Mouse (Mus musculus) heart, embryonic 15.5 days (tissue): ENCODE measurements around the gene Dlk1. TPM values are rescaled to one million over a fixed set of nuclear protein-coding genes. Genes with fewer than 3 reads are reported as not detected.

Source experiments
- ATAC-seq: fragments of 200-750 bp; cut with Nextera tagmentation; replicated peaks from 2 replicates; pipeline ENCODE4 v1.8.0; 2017; ENCODE audit warnings: low read depth, moderate TSS enrichment; ENCODE audit not compliant: insufficient number of reproducible peaks, insufficient read depth, low FRiP score
- H3K27ac ChIP-seq: fragments of 300-500 bp; sonication (generic); 2 replicates; pipeline ENCODE4 v1.5.1; 2015; ENCODE audit warnings: mild to moderate bottlenecking, inconsistent platforms
- H3K27me3 ChIP-seq: fragments of 300-500 bp; sonication (generic); 2 replicates; pipeline ENCODE4 v1.6.1; 2015; ENCODE audit warnings: inconsistent platforms
- H3K36me3 ChIP-seq: fragments of 300-500 bp; sonication (generic); 2 replicates; pipeline ENCODE4 v1.6.1; 2015; ENCODE audit warnings: mild to moderate bottlenecking, inconsistent platforms
- H3K4me1 ChIP-seq: fragments of 300-500 bp; sonication (generic); replicated peaks from 2 replicates; pipeline ENCODE4 v1.6.1; 2015; ENCODE audit warnings: inconsistent platforms
- H3K4me2 ChIP-seq: fragments of 300-500 bp; sonication (generic); 2 replicates; pipeline ENCODE4 v1.6.1; 2015; ENCODE audit warnings: inconsistent platforms, mild to moderate bottlenecking, moderate library complexity
- H3K4me3 ChIP-seq: fragments of 300-500 bp; sonication (generic); 2 replicates; pipeline ENCODE4 v1.5.1; 2015; ENCODE audit warnings: mild to moderate bottlenecking, inconsistent platforms
- H3K9ac ChIP-seq: fragments of 300-500 bp; sonication (generic); 2 replicates; pipeline ENCODE4 v1.6.1; 2015; ENCODE audit warnings: mild to moderate bottlenecking, inconsistent platforms
- H3K9me3 ChIP-seq: fragments of 300-500 bp; sonication (generic); replicated peaks from 2 replicates; pipeline ENCODE4 v1.6.1; 2016; ENCODE audit warnings: inconsistent platforms
- WGBS: fragments of 180-500 bp; shearing (Covaris S2); methylation state at CpG from one replicate; pipeline ENCODE4 v1.1.7; 2015; ENCODE audit warnings: mixed read lengths; 5-methylcytosine and 5-hydroxymethylcytosine counted together
- polyA plus RNA-seq: library from polyadenylated mRNA; unstranded; fragments of >200 nt; fragmentation: Nextera tagmentation; extraction: Ambion mirVana; gene quantifications from 2 replicates; pipeline ENCODE4 v1.2.1, GENCODE M21; 2015

Gene Dlk1
- polyA plus RNA-seq, 1 experiment from 2014 or later: 131 TPM

DNA sequence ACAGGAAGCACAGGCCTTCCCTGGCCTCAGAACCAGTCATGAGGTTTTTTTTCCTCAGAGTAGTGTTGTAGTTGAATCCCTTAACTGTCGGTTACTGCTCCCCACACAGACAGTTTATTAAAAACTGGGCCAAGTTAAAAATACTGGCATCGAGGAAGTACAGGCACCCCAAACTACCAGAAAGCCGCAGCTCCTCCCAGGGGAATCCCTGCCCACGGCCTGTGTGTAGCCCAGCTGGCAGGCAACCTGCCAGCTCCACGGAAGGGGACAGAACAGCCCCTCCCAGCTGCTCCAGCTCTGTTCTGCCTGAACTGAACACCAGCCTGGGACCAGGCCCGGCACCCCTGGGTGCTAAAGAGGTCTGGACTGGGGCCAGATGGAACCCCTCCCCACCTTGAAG lies 11.3 kb upstream of the Dlk1 start:
- ATAC-seq: no peak
- peaks cover 64% of the 10 kb centered on the region for H3K4me1 ChIP-seq
- H3K9me3 ChIP-seq: no peaks in the 10 kb centered on the region
- H3K36me3 ChIP-seq: no peaks in the 10 kb centered on the region
- no peak overlapping the region for H3K27ac ChIP-seq
- WGBS: 26% methylated on average over 6 of the region's 6 CpGs
- no peak overlapping the region for H3K4me2 ChIP-seq
- H3K4me3 ChIP-seq: no peak overlapping the region
- no peak overlapping the region; the same call in 1 of the 2 replicates for H3K9ac ChIP-seq
- H3K27me3 ChIP-seq: peaks cover 11% of the 10 kb centered on the region

DNA sequence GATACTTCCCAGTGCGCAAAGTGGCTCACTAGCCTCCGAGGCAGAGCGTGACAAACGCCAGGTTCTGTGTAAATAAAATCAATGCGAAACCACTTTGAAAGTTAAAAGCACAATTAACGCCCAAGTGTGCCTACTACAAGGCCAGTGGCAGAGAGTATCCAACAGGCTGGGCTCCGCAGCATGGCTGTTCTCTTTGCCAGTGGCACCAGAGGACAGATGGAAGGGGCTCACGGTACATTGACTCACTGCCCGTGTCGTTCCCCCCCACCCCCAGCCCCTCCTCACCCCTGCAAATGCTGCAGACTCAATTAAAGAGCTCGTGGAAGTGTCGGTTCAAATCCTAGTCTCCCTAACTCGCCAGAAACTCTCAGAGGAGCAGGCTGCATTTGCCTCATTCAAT lies 10.5 kb upstream of the Dlk1 start:
- Histone ChIP-seq H3K4me3 (no peak overlapping the region), H3K9me3 (no peaks in the 10 kb centered on the region), H3K9ac (no peak overlapping the region), H3K4me1 (peaks cover 61% of the 10 kb centered on the region), H3K36me3 (no peaks in the 10 kb centered on the region), H3K27me3 (peaks cover 11% of the 10 kb centered on the region), H3K4me2 (no peak overlapping the region), H3K27ac (no peak overlapping the region)
- ATAC-seq: no peak
- 63% methylated on average over 13 of the region's 13 CpGs for WGBS

- peaks cover 51% of the 10 kb centered on the region for H3K4me1 ChIP-seq
- no peak overlapping the region for H3K4me2 ChIP-seq
- H3K9ac ChIP-seq: no peak overlapping the region
- H3K36me3 ChIP-seq: no peaks in the 10 kb centered on the region
- no peaks in the 10 kb centered on the region for H3K9me3 ChIP-seq
- H3K27me3 ChIP-seq: peaks cover 20% of the 10 kb centered on the region
- no peak for ATAC-seq
- H3K4me3 ChIP-seq: no peak overlapping the region
- no peak overlapping the region for H3K27ac ChIP-seq
- 42% methylated on average over 3 of the region's 3 CpGs for WGBS
Measured at GRCm38 (mm10) chr12:109443276-109443675, 9.3 kb upstream of the Dlk1 start.

GRCm38 (mm10) chr12:109444999-109445398 lies 7.6 kb upstream of the Dlk1 start:
- peaks cover 29% of the 10 kb centered on the region for H3K27me3 ChIP-seq
- no peak for ATAC-seq
- 88% methylated on average over 5 of the region's 5 CpGs for WGBS
- H3K9ac ChIP-seq: no peak overlapping the region
- no peak overlapping the region for H3K27ac ChIP-seq
- no peak overlapping the region for H3K4me3 ChIP-seq
- no peaks in the 10 kb centered on the region for H3K36me3 ChIP-seq
- H3K4me2 ChIP-seq: no peak overlapping the region
- no peaks in the 10 kb centered on the region for H3K9me3 ChIP-seq
- peaks cover 43% of the 10 kb centered on the region for H3K4me1 ChIP-seq

DNA sequence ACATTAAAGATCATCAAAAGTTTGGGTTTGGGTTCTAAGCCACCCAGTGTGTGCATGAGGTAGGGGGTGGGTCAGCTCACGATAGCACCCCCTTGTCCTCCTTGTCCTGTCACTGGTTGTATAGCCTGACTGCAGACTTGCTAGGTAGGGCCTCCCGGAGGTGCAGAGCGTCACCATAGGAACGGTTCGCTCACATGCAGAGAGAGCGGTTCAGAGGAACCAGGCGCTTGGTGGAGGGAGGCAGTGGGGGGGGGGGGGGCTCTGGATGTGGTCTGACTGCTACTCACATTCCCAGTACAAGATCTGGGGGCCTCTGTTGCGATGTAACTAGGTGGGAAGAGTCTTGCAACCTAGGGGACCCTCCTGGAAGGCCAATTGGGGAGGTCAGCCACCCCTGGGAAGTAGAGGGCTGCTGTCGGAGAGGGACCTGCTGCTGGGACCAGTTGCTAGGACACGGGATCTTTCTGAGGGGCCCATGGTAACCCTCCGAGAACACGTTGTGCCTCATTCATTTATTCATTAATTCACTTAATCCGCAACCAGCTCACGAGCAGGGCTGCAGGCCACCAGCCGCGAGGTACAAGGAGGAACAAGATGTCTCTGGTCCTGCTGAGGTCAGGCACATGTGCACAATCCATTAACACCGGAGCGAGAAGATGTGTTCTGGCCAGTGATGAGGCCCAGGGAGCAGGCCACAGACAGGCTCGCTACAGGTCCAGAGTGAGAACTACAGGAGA lies 7.0 kb upstream of the Dlk1 start:
- H3K4me1 ChIP-seq: peaks cover 44% of the 10 kb centered on the region
- 19% methylated on average over 19 of the region's 19 CpGs for WGBS
- peaks cover 34% of the 10 kb centered on the region for H3K27me3 ChIP-seq
- 0 out of 2 replicates have a peak overlapping the region, but pooled peaks have one; percentile 11 for H3K4me3 ChIP-seq
- H3K9me3 ChIP-seq: no peaks in the 10 kb centered on the region
- peak overlapping the region; percentile 48 for H3K4me2 ChIP-seq
- H3K36me3 ChIP-seq: no peaks in the 10 kb centered on the region
- H3K9ac ChIP-seq: no peak overlapping the region
- H3K27ac ChIP-seq: no peak overlapping the region
- peak; percentile 49; the same call in 1 of the 2 replicates for ATAC-seq

DNA sequence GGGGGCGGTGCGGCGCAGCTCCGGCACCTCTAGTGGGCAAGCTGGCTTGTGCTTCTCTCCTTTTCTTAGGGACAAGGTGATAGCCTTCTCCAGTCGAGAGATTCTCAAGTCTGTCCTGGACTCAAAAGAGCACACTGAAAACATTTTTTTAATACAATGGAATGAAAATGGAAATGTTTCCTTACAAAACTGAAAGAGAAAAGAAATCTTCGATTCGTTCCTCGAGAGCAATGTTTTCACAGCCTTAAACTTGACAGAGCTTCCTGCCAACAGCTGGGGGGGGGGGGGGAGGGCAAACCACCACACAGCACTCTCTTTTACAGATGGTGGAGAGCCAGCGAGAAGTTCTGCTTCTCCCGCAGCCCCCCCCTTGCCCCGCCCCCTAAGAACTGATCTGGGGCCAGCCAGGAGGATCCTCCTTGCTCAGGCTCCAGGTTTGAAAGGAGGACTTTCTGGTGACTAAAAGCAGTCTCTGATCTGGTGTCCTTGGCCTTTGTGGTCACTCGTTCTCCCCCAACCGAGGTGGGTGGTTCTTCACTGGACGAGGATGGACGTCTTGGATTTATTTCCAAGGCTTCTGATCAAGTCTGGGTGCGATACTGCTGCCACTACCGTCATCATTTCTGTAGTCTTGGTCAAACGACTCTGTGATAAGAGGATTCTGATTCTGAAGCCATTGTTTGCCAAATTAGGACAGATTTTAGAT lies 6.2 kb upstream of the Dlk1 start:
- H3K4me3 ChIP-seq: peak overlapping the region; percentile 11; the same call in 1 of the 2 replicates
- H3K27ac ChIP-seq: no peak overlapping the region
- 14% methylated on average over 18 of the region's 18 CpGs for WGBS
- no peak for ATAC-seq
- H3K9ac ChIP-seq: no peak overlapping the region
- peaks cover 38% of the 10 kb centered on the region for H3K4me1 ChIP-seq
- peak overlapping the region; percentile 48 for H3K4me2 ChIP-seq
- no peaks in the 10 kb centered on the region for H3K36me3 ChIP-seq
- H3K27me3 ChIP-seq: peaks cover 42% of the 10 kb centered on the region
- no peaks in the 10 kb centered on the region for H3K9me3 ChIP-seq

- no peaks in the 10 kb centered on the region for H3K36me3 ChIP-seq
- 2% methylated on average over 29 of the region's 30 CpGs for WGBS
- peak overlapping the region; percentile 43 for H3K4me3 ChIP-seq
- H3K4me1 ChIP-seq: peaks cover 39% of the 10 kb centered on the region
- ATAC-seq: no peak
- H3K27me3 ChIP-seq: peaks cover 68% of the 10 kb centered on the region
- H3K4me2 ChIP-seq: peak overlapping the region; percentile 82
- H3K27ac ChIP-seq: no peak overlapping the region
- H3K9me3 ChIP-seq: no peaks in the 10 kb centered on the region
- H3K9ac ChIP-seq: peak overlapping the region; percentile 44
Measured at GRCm38 (mm10) chr12:109449421-109450411, 2.9 kb upstream of the Dlk1 start.

DNA sequence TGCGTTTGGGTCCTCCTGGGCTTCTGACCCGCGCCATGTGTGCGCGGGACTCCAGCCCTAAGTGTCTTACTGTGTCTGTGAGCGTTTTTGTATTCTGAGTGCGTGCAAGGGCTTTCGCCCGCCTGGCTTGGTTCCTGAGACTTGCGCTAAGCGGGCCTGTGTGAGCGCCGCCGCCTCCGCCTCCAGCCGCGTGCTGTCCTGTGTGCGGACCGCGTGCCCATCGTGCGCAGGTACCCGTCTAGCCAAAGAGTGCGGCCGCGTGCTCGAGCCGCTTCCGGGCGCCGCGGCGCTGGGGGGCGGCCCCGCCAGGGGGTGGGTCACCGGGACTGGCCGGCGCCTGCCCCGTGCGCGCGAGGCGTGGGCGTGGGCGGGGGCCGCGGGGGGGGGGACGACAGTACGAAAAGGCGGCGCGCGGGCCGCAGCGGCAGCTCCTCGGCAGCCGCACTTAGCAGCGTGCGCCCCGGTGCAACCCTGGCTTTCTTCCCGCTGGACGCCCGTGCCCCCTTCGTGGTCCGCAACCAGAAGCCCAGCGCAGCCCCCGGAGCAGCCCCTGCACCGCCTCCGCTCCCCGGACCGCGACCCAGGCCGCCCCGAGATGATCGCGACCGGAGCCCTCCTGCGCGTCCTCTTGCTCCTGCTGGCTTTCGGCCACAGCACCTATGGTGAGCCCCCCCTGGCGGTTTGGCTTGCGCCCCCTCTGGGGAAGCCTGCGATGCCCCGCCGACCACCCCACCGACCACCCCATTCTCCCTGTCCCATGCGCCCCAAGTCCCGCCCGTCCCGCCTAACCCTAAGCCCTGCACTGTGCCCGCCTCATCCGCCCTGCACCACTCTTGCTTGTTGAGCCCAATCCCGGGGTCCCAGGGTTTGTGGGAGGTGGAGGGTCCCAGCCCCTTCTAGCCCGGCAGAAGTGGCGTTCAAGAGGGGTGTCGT lies 708 bp downstream of the Dlk1 start:
- Histone ChIP-seq H3K9me3 (no peaks in the 10 kb centered on the region), H3K36me3 (no peaks in the 10 kb centered on the region), H3K4me3 (peak overlapping the region; percentile 51), H3K9ac (peak overlapping the region; percentile 42; the same call in 1 of the 2 replicates), H3K27ac (0 out of 2 replicates have a peak overlapping the region, but pooled peaks have one; percentile 16), H3K27me3 (peaks cover 90% of the 10 kb centered on the region), H3K4me2 (peak overlapping the region; percentile 69), H3K4me1 (peaks cover 27% of the 10 kb centered on the region)
- ATAC-seq: peak; percentile 60
- 2% methylated on average over 79 of the region's 96 CpGs for WGBS

- peaks cover 92% of the 10 kb centered on the region for H3K27me3 ChIP-seq
- H3K4me2 ChIP-seq: peak overlapping the region; percentile 69
- peaks cover 28% of the 10 kb centered on the region for H3K4me1 ChIP-seq
- 23% methylated on average over 13 of the region's 13 CpGs for WGBS
- peak overlapping the region; percentile 51 for H3K4me3 ChIP-seq
- no peaks in the 10 kb centered on the region for H3K36me3 ChIP-seq
- H3K9me3 ChIP-seq: no peaks in the 10 kb centered on the region
- no peak overlapping the region for H3K27ac ChIP-seq
- no peak overlapping the region for H3K9ac ChIP-seq
- no peak for ATAC-seq
Measured at GRCm38 (mm10) chr12:109454137-109454536, 1.5 kb downstream of the Dlk1 start.

DNA sequence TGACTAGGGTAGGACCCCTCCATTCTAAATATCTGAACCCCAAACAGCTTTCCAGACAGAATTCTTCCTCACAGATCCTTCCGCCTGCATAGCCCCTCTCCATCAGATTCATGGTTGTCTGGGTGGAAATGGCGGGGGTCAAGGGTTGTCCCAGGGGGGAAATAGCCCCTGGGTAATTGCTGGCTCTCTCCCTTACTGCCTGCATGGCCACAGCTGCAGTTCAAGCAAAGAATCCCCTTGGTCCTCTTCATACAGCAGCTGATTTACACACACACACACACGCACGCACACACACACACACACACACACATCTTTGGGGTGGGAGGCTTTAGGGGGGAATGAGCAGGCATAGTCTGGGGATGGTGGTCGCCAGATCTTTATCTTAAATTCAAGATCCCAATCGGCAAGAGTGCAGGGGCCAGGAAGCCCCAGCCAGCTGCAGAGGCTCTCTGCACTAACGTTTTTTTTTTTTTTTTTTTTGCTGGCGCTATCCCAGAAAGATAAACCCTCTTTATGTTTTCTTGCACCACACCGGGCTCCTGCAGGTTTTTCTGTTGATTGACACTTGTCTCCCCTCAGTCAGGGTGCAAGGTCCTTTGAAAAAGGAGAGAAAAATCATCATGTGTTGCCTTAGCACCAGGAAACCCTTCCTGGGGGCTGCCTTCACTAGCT lies 4.0 kb downstream of the Dlk1 start:
- no peak overlapping the region for H3K9ac ChIP-seq
- no peak overlapping the region for H3K4me2 ChIP-seq
- no peak overlapping the region for H3K4me3 ChIP-seq

More for the DNA sequence above, 4.0 kb downstream of the Dlk1 start:
- no peaks in the 10 kb centered on the region for H3K9me3 ChIP-seq
- no peaks in the 10 kb centered on the region for H3K36me3 ChIP-seq
- H3K27ac ChIP-seq: no peak overlapping the region
- H3K27me3 ChIP-seq: peaks cover 95% of the 10 kb centered on the region
- ATAC-seq: no peak
- WGBS: 29% methylated on average over 9 of the region's 9 CpGs
- H3K4me1 ChIP-seq: peaks cover 21% of the 10 kb centered on the region
